Mouse (Mus musculus) mature B cell (primary cell): ENCODE results near the gene Eps8.

Experiments
- in situ Hi-C: fragments of 300-500 bp; cut with MboI; formaldehyde crosslinking; loops from 2 replicates; pipeline ENCODE4 v1.14.3; 2019

Eps8 gene

DNA sequence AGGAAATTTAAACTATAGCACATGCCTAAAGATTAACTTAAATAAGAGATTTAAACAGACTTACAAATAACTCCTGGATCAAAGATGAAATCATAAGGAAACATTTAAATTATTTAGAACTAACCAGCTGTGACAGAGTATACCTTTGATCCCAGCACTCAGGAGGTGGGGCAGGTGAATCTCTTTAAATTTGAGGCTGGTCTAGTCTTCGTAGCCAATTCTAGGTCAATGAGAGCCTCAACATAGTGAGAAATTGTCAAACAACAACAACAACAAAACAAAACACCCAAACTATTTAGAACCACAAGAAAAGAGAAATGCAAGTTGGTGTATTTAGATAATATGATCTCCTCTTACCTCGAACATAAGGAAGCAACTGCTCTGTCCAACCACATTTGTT is at the start of gene Eps8:
TSS of gene Eps8 (minus strand) at position 101 of the 400 bp plus-strand sequence.
- in situ Hi-C loops: no loop called here

DNA sequence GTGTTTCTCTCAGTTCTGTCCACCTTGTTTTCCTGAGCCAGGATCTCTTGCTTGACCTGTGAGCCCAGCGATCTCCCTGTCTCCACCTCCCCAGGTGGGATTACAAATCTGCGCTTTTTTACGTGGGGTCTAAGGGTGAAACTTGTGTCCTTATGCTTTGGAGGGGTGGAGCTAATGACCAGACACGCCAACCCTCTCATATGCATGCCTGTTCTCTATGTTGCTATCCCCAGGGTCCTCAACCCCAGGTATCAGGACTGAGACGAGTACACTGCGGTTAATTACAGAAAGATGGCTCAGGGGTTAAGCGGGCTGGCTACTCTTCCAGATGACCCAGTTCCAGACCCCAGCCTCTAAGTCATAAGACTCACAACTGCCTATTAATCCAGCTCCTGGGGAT is 48.8 kb upstream of the Eps8 start:
- in situ Hi-C loops: no loop called here

DNA sequence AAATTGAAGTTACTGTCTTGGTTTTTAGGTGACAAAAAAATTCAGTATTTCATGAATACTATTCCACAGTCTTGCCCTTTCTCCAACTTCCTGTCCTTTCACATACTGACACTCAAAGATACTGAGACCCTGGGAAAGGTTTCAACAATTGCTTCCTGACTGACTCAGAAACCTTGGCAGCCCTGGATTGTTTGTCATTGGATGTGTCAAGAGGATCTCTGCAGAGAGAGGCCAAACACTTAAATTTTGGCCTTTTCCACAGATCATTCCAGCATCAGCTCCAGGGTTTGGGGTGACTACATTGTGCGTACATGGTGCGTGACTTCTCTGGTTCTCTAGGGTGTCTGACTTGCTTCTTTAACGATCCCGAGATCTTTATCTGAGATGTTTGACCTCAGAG is 48.2 kb upstream of the Eps8 start:
- in situ Hi-C loops: no loop called here

DNA sequence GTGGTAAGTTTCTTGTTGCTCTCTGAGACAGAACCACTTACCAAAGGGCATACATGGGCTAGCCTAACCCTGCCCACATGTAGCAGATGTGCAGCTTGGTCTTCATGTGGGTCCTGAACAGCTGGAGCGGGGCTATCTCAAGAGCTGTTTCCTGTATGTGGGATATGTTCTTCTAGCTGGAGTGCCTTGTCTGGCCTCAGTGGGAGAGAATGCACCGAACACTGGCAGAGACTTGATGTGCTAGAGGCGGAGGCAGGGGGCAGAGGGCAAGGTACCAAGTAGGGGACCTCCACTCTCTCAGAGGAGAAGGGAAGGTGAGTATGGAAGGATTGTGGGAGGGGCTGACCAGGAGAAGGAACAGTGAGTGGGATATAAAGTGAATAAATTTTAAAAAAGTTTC is 47.5 kb upstream of the Eps8 start:
- in situ Hi-C loops: no loop called here

DNA sequence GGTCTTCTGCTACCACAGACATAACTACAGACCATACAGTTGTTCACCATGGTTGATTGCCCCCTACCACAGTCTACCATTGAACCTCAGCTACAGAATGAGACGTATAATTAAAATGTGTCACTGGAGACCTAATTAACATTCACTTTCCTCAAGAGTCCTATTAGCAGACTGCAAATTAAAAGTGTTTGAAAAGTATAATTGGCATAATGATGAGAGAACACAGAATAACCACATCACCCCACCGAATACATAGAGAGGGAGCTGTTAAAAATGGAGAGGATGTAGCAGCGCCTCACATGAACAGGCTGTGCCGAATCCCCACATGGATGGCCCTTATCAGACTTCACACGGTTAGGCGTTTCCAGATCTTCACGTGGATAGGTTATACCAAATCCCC is 44.8 kb upstream of the Eps8 start:
- in situ Hi-C loops: no loop called here

DNA sequence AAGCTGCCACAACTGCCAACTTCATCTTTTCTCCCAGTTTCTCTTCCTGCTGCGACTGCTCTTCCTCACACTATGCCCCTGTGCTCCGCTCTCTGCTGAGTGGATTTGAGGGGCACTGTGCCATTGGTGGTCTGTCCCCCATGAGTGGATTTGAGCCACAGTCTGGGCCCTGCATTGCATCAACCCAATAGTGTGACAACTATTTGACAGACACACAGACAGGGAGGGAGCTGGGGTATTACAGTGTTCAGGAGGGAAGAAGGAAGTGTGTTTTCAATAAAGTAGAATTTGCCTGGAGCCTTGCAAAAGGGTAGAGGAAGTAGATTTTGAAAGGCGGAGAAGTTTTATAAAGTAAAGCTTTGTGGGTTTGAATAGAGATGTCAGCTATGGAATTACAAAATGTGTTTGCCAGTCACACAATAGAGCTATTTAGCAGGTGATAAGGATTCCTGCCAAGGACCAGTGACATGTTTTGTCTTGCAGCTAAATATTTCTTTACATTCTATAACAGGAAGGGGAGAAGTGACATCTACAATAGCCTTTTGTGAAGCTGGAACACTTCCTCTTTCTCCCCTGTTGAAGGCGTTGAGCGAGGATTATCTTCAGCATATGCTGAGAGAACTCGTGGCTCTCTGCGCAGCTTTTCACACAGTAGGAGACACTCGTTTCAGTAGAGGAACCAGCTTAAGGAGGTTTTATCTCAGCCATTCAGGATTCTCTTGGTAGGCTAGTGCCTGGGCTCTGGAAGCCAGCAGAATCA is 41.9 kb upstream of the Eps8 start:
- in situ Hi-C loops: no loop called here

DNA sequence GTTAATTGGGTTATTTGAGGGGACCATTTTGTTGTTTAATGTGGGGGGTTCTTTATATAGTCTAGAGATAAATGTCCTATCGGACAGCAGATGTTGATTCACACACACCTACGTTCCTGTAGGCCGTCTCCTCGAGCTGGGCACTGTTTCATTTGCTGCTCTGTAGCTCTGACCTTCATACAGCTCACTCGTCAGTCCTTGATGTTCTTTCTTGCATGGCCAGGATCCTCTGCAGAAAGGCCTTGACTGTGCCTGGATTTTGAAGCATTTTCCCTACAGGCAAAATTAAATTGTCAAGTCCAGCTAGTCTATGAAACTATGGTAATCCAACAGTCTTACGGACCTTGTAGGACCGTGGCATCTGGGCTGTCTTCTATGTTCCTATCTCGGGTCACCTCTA is 40.4 kb upstream of the Eps8 start:
- in situ Hi-C loops: no loop called here

DNA sequence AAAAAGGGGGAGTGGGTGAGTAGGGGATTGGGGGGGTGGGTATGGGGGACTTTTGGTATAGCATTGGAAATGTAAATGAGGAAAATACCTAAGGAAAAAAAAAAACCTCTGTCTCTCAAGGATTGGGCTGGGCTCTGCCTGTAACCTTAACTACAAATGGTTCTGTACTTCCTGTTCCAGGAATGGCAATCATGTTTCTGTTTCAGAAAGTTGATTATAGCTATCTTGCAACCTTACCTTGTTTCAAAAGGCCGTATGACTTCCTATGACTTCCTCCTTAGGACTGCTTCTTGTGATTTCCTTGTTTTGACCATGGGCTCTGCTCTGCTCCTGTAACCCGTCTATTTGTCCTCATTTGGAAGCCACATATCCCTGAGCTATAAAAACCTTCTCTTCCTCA is 39.6 kb upstream of the Eps8 start:
- in situ Hi-C loops: no loop called here

DNA sequence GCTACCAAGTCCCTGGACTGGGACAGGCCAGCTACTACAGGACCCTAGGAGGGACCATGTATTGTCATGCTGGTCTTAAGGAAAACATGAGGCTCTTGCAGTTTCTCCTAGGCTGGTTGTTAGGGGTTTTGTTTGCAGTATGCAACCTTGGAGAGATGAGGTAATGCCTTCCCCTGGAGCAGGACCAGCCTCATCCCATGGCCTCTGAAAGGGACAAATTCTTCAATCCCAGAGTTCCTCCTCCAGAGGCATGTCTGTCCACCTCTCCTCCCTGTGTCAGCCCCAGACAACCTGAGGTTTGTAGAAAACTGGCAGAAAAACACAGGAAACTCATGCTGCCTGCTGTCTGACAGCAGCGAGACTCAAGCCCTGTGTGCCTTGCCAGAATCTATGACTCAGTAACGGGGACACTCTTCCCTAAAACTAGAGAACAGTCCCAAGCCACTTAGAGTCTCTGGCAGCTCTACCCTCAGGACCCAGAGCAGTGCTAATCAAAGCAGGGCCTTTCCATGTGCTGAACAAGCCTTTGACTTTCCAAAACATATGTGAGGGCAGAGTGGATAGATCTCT is 36.0 kb upstream of the Eps8 start:
- in situ Hi-C loops: no loop called here

DNA sequence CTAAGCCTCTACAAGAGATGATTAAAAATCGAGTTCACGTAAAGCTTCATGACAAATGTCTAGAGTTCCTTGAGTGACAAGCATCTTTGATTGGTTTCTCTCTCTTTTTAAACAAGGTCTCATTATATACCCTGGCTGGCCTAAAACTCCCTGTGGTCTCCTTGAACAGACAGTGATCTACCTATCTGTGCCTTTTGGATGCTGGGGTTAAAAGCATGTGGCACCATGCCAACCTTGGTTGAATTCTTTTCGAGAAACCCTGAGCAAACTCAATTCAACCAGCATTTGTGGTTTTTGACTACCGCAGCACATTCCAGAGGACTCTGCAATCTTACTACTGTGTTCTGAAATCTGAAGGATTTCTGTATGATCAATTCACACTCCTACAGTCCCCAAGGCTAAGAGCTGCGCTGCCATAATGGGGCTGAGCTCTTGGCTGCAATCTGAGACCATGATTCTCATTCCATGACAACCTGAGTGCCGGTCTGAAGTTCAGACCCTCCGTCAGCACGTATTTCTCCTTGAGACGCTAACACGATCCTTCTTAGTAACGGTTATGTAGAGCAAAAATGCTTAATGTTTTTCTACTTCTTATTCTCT is 33.9 kb upstream of the Eps8 start:
- in situ Hi-C loops: no loop called here

DNA sequence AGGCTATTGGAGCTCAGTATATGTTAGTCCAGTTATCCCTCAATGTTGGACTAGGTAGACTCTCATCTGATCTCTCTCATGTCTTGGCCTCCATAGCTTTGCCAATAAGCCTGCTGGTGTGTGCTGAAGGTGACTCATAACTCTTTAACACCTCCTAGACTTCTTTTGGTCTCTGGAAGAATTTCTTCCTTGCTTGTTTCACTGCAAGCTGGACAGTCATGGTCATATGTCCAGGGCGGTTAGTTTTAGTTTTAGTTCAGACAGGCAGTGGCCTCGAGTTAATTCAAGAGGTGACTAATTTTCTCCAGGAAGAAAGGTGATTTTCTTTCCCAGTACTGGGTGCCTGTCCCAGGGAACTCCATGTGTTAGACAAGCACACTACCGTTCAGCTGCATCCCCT is 33.4 kb upstream of the Eps8 start:
- in situ Hi-C loops: no loop called here

DNA sequence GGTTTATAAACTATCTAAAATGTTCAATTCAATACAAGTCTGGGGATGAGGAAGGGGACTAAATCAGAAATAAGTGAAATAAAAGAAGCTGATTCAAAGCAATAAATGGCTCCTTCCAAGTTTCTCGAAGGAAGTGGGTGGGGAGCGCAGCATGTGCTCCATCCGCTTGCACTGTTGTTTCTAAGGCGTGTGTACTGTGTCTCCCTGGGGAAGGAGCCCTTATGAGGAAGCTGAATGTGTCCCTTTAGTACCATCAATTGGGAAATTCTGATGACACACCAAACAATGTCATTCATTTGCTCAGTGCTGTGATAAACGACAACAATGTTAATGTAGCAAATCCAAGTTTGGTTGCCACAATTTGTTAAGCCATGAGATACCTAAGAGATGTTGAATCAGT is 33.0 kb upstream of the Eps8 start:
- in situ Hi-C loops: no loop called here

DNA sequence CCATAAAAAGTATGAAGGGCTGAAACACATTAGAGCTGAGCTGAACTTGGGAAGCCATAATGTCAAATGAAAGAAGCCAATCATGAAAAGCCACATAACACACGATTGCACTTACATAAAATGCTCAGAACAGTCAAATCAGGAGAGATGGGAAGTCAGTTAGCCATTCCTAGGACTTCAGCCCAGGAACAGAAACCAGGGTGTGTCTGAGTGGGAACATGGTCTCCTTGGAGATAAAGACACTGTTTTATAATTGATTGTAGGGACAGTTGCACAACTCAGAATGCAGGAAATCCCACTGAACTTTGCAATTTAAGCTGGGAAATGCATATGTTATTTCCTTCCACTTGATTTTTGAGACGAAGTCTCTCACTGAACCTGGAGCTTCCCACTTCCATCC is 28.0 kb upstream of the Eps8 start:
- in situ Hi-C loops: no loop called here

DNA sequence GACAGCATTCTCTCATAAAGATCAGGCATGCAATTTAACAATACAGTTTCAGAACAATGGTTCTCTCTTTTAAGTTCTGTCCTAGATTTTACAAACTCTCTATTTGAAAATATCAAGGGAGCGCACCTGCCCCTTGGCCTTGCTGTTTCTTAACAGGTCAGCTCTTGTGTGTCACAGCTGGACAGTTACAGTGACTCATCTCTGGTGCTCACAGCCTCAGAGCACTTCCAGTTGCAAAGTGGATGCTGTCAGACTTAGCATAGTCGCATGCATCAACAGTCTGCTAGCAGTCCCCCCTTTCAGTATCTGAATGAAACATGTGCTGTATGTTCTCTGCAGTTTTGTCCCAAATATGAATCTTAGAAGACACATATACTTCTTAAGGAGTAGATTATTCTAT is 26.3 kb upstream of the Eps8 start:
- in situ Hi-C loops: no loop called here

DNA sequence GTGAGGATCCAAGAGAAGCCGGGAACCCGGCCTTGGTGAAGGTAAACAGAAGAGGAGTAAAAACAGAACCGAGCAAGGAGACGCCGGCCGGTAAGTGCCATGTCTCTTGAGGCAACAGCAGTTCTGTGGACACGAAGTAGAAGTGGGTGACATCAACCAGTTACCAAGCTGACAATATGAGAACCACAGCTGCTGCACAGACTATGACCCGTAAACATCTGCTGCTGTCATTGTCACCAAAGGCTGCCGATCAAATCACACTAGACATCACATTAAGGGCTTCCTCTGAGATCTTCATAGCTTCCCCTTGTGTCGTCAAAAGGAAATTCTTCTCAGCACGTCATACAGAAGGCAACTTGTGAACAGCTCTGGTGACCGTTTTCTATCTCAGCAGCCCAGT is 21.9 kb upstream of the Eps8 start:
- in situ Hi-C loops: no loop called here

DNA sequence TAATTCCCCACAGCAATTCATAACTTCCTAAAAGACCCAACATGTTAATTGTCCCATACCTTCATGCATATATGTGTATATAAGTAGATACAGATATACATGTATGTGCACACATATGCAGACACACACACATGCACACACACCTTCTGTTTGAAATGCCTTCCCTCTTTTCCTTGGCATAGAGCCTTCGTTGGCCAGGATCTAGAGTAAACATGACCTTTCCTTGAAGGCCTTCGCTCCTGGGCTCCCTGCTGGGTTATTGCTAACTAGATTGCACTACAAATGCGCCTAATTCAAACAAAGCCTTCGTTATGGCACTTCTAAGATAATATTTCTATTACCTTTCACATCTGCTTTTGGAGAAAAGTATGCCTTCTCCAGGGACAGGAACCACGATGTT is 20.9 kb upstream of the Eps8 start:
- in situ Hi-C loops: no loop called here

DNA sequence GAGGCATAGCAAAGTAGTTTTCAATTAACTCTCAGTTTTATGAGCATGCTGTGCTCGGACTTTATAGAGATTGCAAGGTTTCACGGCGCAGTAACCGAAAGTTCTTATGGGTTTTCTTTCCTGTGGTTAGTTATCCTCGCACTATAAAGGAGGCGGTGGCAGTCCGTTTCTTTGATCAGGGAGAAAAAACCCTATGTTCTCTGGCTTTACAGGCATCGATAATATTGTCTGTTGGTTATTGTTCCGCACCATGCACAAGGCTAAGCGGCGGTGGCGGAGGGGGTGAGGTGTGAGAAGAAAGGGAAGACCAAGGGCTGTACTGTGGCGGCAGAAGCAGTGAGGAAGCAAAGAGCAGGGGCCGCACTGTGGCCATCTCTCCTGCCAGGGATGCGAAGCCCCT is 18.6 kb upstream of the Eps8 start:
- in situ Hi-C loops: no loop called here

DNA sequence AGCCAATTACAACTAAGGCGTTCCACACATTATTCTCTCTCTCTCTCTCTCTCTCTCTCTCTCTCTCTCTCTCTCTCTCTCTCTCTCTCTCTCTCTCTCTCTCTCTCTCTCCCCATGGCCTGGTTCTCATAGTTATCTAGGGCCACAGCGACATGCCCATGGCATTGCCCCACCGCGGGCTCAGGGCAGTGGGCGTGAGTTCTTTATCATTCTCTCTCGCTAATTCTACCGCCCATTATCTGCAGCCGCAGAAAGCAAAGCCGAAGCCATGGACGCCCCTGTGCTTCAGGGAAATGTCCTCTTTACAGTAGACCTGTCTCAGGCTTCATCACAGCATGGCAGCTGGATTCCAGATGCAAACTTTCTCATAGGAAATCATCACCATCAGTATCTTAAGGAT is 16.9 kb upstream of the Eps8 start:
- in situ Hi-C loops: no loop called here

DNA sequence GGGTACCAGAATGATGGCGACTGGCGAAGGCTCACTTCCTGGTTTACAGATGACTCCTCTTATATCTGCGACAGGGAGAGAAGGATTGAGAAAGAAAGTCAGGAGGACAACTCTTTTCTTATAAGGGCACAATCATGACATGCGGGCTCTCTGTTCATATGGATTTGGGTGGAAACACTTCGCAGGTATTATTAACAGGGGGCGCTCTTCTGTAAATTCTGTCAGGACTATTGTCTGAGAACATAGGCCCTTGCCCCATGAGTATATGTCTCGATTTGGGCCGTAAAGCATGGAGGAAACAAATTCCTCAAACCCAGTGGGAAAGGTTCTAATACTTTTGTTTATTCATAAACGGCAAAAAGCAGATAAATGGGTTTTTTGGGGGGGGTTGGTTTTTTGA is 16.1 kb upstream of the Eps8 start:
- in situ Hi-C loops: no loop called here

DNA sequence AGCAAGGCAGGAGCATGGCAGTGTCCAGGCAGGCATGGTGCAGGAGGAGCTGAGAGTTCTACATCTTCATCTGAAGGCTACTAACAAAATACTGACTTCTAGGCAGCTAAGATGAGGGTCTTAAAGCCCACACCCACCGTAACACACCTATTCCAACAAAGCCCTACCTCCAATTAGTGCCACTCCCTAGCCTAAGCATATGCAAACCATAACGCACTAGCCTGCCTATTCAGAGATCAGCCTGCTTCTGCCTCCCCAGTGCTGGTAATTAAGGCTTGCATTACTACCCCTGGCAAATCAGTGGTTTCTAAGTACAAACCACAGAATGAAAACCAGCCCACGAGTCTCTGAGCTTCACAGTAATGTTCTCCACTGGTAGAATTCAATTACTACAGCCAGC is 15.2 kb upstream of the Eps8 start:
- in situ Hi-C loops: no loop called here

DNA sequence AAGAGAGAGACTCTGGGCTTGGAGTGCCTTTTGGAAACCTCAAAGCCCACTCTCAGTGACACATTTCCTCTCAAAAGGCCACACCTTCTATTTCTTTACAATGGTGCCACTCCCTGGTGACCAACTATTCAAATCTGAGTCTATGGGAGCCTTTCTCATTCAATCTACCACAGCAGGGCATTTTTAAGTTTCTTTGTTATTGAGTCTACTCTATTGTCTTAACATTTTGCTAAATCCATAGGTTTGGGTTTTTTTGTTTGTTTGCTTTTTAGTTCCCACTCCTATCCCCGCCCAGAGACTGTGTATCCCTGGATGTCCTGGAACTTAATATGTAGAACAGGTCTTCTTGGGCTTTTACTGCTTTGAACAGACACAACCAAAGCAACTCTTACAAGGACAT is 14.8 kb upstream of the Eps8 start:
- in situ Hi-C loops: no loop called here

DNA sequence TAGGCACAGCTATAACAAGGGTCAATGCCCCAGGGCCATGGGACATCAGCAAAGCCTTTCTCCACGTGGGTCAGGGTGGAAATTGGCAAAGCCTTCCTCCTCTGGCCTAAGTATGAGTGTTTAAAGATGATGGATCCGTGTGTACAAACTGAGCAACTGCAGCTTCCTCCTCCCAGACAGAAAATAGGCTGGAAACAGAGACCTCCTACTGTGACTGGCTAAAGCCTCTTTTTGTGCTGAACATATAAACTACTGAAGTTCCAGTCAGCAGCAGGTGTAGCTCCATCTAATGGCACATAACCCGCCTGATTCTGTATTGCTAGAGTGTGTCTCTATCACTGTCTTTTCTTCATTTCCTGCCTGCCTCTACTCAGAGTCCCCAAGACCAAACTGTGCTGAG is 13.7 kb upstream of the Eps8 start:
- in situ Hi-C loops: no loop called here

DNA sequence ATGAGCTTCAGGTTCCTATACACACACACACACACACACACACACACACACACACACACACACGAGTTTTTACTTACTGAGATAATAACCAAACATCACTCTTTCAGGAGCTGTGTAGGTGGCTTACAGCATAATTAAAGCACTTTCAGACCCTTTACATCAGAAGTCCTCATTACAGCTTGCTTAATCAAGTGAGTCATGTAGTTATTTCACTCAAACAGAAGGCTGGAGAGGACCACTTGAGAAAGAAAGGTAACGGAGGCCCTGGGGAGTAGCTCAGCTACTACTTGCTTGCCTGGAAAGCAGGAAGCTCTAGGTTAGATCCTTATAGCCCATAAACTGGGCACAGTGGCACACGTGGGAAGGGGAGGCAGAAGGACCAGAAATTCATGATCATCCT is 13.0 kb upstream of the Eps8 start:
- in situ Hi-C loops: no loop called here

DNA sequence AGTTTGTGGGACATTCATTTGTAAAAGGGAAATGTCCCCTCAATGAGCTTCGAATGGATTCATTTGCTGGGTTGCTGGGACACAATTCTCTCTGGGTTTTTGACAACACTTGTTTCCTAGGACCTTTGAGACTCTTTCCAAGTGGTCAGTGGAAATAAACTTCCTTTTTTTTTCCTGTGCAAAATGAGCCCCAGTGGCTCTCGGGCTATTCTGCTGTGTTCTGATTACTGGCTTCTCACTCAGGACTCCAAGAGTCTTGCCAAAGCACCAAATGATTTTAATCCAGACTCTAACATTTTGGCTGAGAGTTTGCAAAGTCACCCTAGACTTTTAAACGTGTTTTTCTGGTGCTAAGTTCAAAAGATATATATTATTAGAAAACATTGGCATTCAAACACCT is 10.3 kb upstream of the Eps8 start:
- in situ Hi-C loops: no loop called here
